Comparison of ENCODE assay signal across 26 mouse cellular contexts in genomic region chr1:38027301-38027700, GRCm38 (mm10).
"Had no signal": no experiment of that assay in that cellular context is flagged by ENCODE, and none has a peak within 500 bp of the region (broad histone marks: within the 10 kb centered on the region; RNA-seq: fewer than 3 reads in every experiment).

No protein-coding gene starts in this region.

- H3K4me3 ChIP-seq: heart, adult 2 months; heart, embryonic 13.5 days; heart, embryonic 15.5 days; hindbrain, embryonic 10.5 days; hindbrain, embryonic 12.5 days; intestine, embryonic 15.5 days; layer of hippocampus, adult 2 months; left cerebral cortex, adult 2 months; limb, embryonic 10.5 days; limb, embryonic 12.5 days had no signal

- H3K9me3 ChIP-seq: heart, embryonic 13.5 days; heart, embryonic 15.5 days; hindbrain, embryonic 10.5 days; hindbrain, embryonic 12.5 days; intestine, embryonic 15.5 days; limb, embryonic 10.5 days; limb, embryonic 12.5 days had no signal

- H3K27ac ChIP-seq: heart, adult 2 months; heart, embryonic 13.5 days; heart, embryonic 15.5 days; hindbrain, embryonic 10.5 days; hindbrain, embryonic 12.5 days; hindbrain, embryonic 14.5 days; intestine, embryonic 15.5 days; layer of hippocampus, adult 2 months; left cerebral cortex, adult 2 months; limb, embryonic 10.5 days; limb, embryonic 12.5 days had no signal

- H3K36me3 ChIP-seq: intestine, embryonic 15.5 days had no signal

- H3K4me1 ChIP-seq: heart, embryonic 13.5 days; heart, embryonic 15.5 days; hindbrain, embryonic 10.5 days; hindbrain, embryonic 12.5 days; intestine, embryonic 15.5 days; limb, embryonic 10.5 days; limb, embryonic 12.5 days had no signal

- H3K27me3 ChIP-seq: heart, embryonic 13.5 days; heart, embryonic 15.5 days; hindbrain, embryonic 12.5 days; intestine, embryonic 15.5 days; limb, embryonic 12.5 days had no signal

- ATAC-seq: forebrain, postnatal 0 days; hindbrain, embryonic 16.5 days; inflammation-experienced regulatory T-cells, adult 6 months; intestine, embryonic 15.5 days; intestine, postnatal 0 days had no signal

- H3K4me2 ChIP-seq: heart, embryonic 11.5 days; heart, embryonic 13.5 days; heart, embryonic 15.5 days; hindbrain, embryonic 12.5 days; hindbrain, embryonic 14.5 days; intestine, embryonic 15.5 days; limb, embryonic 12.5 days had no signal

- H3K9ac ChIP-seq: forebrain, postnatal 0 days; heart, embryonic 13.5 days; heart, embryonic 15.5 days; hindbrain, embryonic 12.5 days; hindbrain, embryonic 14.5 days; intestine, embryonic 15.5 days; limb, embryonic 12.5 days had no signal

- DNase-seq: forebrain, postnatal 0 days; gastrocnemius, postnatal 14 days; gastrocnemius, postnatal 36 days; heart, adult 2 months; heart, postnatal 14 days; heart, postnatal 4 days; kidney, adult 18-20 months; kidney, adult 8-10 months; kidney, postnatal 10 days; kidney, postnatal 25 days; kidney, postnatal 4 days; liver had no signal
